In the genomic region with DNA sequence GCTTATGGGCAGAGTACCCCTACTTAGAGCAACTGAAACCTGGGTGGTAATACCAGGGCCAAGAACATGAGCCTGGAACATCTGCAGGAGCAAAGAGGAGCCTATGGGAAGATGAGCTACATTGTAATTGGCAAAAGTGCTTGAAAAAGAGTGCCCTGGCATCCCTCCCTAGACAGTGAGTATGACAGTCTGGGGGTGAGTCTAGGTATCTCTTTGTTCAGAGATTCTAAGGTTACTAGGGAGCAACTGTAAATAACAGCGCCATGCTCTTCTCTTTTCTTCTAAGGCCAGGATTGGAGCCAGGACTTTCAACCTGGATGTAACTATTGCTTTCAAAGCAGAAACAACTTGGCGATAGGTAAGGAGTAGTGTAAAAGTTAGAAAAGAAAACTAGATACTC, we compare ENCODE assay signal across 22 mouse cellular contexts. TPM values are rescaled to one million over a fixed set of nuclear protein-coding genes. Genes with fewer than 3 reads are reported as not detected.
DNase-seq lines count a peak whose midpoint lies in the region; ATAC-seq lines count a peak whose summit lies in the region.
"Had no signal": no experiment of that assay in that cellular context is flagged by ENCODE, and none has a peak within 500 bp of the region (broad histone marks: within the 10 kb centered on the region; RNA-seq: fewer than 3 reads in every experiment).

Gene Zic3, plus strand, starts transcription at position 301 of the 400 bp plus-strand sequence.

- H3K9me3 ChIP-seq in neural tube, embryonic 11.5 days (ENCODE audit: control insufficient read depth, low read length) = no peaks in the 10 kb centered on the region
- no peaks in the 10 kb centered on the region for H3K9me3 ChIP-seq in hindbrain, embryonic 12.5 days (replicated peaks)
- no peaks in the 10 kb centered on the region for H3K9me3 ChIP-seq in midbrain, embryonic 11.5 days (ENCODE audit: control insufficient read depth, low read length)
- no peaks in the 10 kb centered on the region for H3K9me3 ChIP-seq in neural tube, embryonic 15.5 days (replicated peaks)
- H3K9me3 ChIP-seq: embryonic facial prominence, embryonic 15.5 days had no signal

- DNase-seq in neural tube, embryonic 11.5 days (ENCODE audit: low spot score) = no peak
- no peak for DNase-seq in neural tube, embryonic 10.5 days (ENCODE audit: extremely low spot score, low spot score)
- DNase-seq in midbrain, embryonic 11.5 days (ENCODE audit: low spot score, missing footprints) = no peak
- DNase-seq in ovary, postnatal 10 days (ENCODE audit: low spot score) = no peak
- DNase-seq in urinary bladder, postnatal 10 days (ENCODE audit: low spot score) = no peak
- no peak for DNase-seq in kidney, postnatal 10 days
- DNase-seq: cerebellum, adult 11 months; gastrocnemius, postnatal 36 days; kidney, adult 18-20 months; kidney, postnatal 4 days; lung, postnatal 14 days; right cerebral cortex, adult 18-20 months; thymus, postnatal 36 days had no signal

- H3K27ac ChIP-seq in neural tube, embryonic 11.5 days (ENCODE audit: low read depth, low read length) = no peak within 1 kb of the TSS
- no peak within 1 kb of the TSS for H3K27ac ChIP-seq in hindbrain, embryonic 12.5 days
- H3K27ac ChIP-seq in midbrain, embryonic 11.5 days (ENCODE audit: low read depth, low read length) = no peak within 1 kb of the TSS
- no peak within 1 kb of the TSS for H3K27ac ChIP-seq in neural tube, embryonic 15.5 days (replicated peaks)
- H3K27ac ChIP-seq: embryonic facial prominence, embryonic 15.5 days; liver, embryonic 14.5 days had no signal

- 98% methylated on average over 2 of the region's 2 CpGs for WGBS in neural tube, embryonic 11.5 days
- 78% methylated on average over 2 of the region's 2 CpGs for WGBS in hindbrain, embryonic 12.5 days
- WGBS in midbrain, embryonic 11.5 days = 85% methylated on average over 2 of the region's 2 CpGs
- 85% methylated on average over 2 of the region's 2 CpGs for WGBS in neural tube, embryonic 15.5 days

- no peak within 1 kb of the TSS for H3K4me3 ChIP-seq in neural tube, embryonic 11.5 days (ENCODE audit: low read depth, low read length)
- no peak within 1 kb of the TSS for H3K4me3 ChIP-seq in hindbrain, embryonic 12.5 days
- H3K4me3 ChIP-seq in midbrain, embryonic 11.5 days (ENCODE audit: low read depth, low read length) = no peak within 1 kb of the TSS
- no peak within 1 kb of the TSS for H3K4me3 ChIP-seq in neural tube, embryonic 15.5 days (replicated peaks)
- H3K4me3 ChIP-seq: embryonic facial prominence, embryonic 15.5 days had no signal

- no peak within 1 kb of the TSS for H3K9ac ChIP-seq in neural tube, embryonic 11.5 days (ENCODE audit: low read length)
- no peak within 1 kb of the TSS for H3K9ac ChIP-seq in hindbrain, embryonic 12.5 days
- no peak within 1 kb of the TSS for H3K9ac ChIP-seq in midbrain, embryonic 11.5 days (ENCODE audit: low read length)
- no peak within 1 kb of the TSS for H3K9ac ChIP-seq in neural tube, embryonic 15.5 days (replicated peaks)
- H3K9ac ChIP-seq: embryonic facial prominence, embryonic 15.5 days; liver, embryonic 14.5 days had no signal

- ATAC-seq in neural tube, embryonic 11.5 days (ENCODE audit: insufficient read depth, low FRiP score, low TSS enrichment) = no peak
- no peak for ATAC-seq in hindbrain, embryonic 12.5 days (ENCODE audit: low FRiP score)
- no peak for ATAC-seq in midbrain, embryonic 11.5 days (ENCODE audit: low FRiP score)
- ATAC-seq in neural tube, embryonic 15.5 days (ENCODE audit: low FRiP score) = no peak
- ATAC-seq: activated CD4-positive, CD25-positive, alpha-beta regulatory T cell, adult 4 months had no signal

- no peak within 1 kb of the TSS for H3K4me2 ChIP-seq in neural tube, embryonic 11.5 days (ENCODE audit: low read depth)
- H3K4me2 ChIP-seq in hindbrain, embryonic 12.5 days (replicated peaks) = no peak within 1 kb of the TSS
- no peak within 1 kb of the TSS for H3K4me2 ChIP-seq in midbrain, embryonic 11.5 days
- H3K4me2 ChIP-seq in neural tube, embryonic 15.5 days = no peak within 1 kb of the TSS
- H3K4me2 ChIP-seq: embryonic facial prominence, embryonic 15.5 days; heart, embryonic 11.5 days had no signal

- H3K4me1 ChIP-seq in neural tube, embryonic 11.5 days (ENCODE audit: control insufficient read depth, insufficient read depth, low read length) = no peaks in the 10 kb centered on the region
- H3K4me1 ChIP-seq in hindbrain, embryonic 12.5 days = no peaks in the 10 kb centered on the region
- no peaks in the 10 kb centered on the region for H3K4me1 ChIP-seq in midbrain, embryonic 11.5 days (ENCODE audit: control insufficient read depth, insufficient read depth, low read length)
- H3K4me1 ChIP-seq in neural tube, embryonic 15.5 days = no peaks in the 10 kb centered on the region
- H3K4me1 ChIP-seq: embryonic facial prominence, embryonic 15.5 days had no signal

- peaks cover 17% of the 10 kb centered on the region for H3K27me3 ChIP-seq in neural tube, embryonic 11.5 days (ENCODE audit: control insufficient read depth, insufficient read depth, low read length)
- peaks cover 58% of the 10 kb centered on the region for H3K27me3 ChIP-seq in hindbrain, embryonic 12.5 days
- H3K27me3 ChIP-seq in midbrain, embryonic 11.5 days (ENCODE audit: control insufficient read depth, insufficient read depth, low read length) = peaks cover 21% of the 10 kb centered on the region
- H3K27me3 ChIP-seq in neural tube, embryonic 15.5 days (replicated peaks) = peaks cover 4% of the 10 kb centered on the region
- H3K27me3 ChIP-seq: CH12.LX had no signal

- no peaks in the 10 kb centered on the region for H3K36me3 ChIP-seq in neural tube, embryonic 11.5 days (ENCODE audit: control insufficient read depth, insufficient read depth, low read length)
- H3K36me3 ChIP-seq in hindbrain, embryonic 12.5 days = no peaks in the 10 kb centered on the region
- no peaks in the 10 kb centered on the region for H3K36me3 ChIP-seq in midbrain, embryonic 11.5 days (ENCODE audit: control insufficient read depth, insufficient read depth, low read length)
- no peaks in the 10 kb centered on the region for H3K36me3 ChIP-seq in neural tube, embryonic 15.5 days
- H3K36me3 ChIP-seq: embryonic facial prominence, embryonic 15.5 days had no signal

RNA-seq across cellular contexts. Expression of gene Zic3, which starts in this region (rescaled TPM):
- 17.6 and 19.3 TPM in 2 replicates for polyA plus RNA-seq in neural tube, embryonic 11.5 days (2014; fragmentation: Nextera tagmentation; extraction: Ambion mirVana)
- 27.5 and 31.5 TPM in 2 replicates for polyA plus RNA-seq in hindbrain, embryonic 12.5 days (2016; fragmentation: Nextera tagmentation; extraction: Ambion mirVana)
- polyA plus RNA-seq in midbrain, embryonic 11.5 days (2014; fragmentation: Nextera tagmentation; extraction: Ambion mirVana) = 28.7 and 29.8 TPM in 2 replicates
- polyA plus RNA-seq in neural tube, embryonic 15.5 days (2015; fragmentation: Nextera tagmentation; extraction: Ambion mirVana) = 9.6 and 12.9 TPM in 2 replicates
- polyA plus RNA-seq: activated CD4-positive, CD25-positive, alpha-beta regulatory T cell, adult 4 months; heart, embryonic 11.5 days; spleen, adult 2 months; stomach, embryonic 16.5 days had no signal
